Mouse (Mus musculus): ENCODE results near the gene Ttc21a.

Gene Ttc21a

DNA sequence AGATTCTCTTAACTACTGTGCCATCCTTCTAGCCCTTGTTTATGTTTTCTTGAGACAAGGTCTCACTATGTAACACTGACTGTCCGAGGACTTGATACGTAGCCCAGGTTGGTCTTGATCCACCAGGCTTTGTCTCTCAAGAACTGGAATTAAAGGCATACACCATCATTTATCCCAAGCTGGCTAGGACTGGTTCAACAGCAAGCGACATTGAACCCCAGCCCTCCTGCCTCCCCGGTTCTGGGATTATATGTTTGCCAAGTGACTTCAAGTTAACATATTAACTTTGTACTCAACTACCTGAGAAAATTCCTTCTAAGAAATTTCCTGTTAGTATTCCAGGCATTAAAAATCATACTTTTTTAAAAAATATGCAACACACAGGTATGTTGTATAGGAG is 37.9 kb downstream of the Ttc21a start:
- DNase-seq (ENCODE audit: low spot score in 2 of 2), result no peak

DNA sequence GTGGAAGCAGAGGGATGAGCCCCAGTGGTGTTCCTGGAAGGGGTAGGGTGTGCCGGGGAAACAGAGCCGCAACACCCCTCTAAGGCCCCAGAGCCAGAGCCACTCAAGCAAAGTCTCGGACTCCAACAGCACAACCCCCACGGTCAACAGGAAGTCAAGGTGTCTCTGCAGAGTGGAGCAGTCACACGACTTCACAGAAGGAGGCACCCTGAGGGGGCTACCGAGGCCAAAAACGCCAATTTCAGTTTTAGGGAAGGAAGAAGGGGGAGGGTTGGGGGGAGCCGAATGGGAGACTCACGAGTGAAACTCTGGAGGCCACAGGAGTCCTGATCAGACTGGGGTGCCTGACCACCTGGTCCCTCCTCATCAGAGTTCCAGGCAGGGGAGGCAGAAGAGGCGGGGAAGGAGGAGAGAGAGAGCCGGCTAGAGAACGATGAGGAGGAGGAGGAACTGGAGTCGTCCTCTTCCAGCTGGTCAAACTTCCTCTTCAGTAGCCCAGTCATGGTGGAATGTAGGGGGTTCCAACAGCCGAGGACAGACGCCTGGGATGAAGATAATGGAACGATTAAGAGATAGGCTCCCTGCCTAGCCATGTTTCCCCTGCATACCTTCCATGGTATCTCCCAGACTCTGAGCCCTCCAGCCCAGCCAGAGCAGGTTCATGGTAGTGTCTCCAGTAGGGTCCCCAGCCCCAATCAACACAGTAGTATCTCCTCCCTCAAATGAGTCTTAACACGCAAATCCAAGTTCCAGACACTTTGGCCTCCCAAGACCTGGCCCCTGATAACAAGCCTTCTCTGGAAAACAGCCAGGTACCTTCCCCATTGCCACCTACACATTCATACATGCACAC is 39.5 kb downstream of the Ttc21a start:
- peak in 1 of 2 experiments; percentile 65 for DNase-seq (ENCODE audit: low spot score in 2 of 2)

DNA sequence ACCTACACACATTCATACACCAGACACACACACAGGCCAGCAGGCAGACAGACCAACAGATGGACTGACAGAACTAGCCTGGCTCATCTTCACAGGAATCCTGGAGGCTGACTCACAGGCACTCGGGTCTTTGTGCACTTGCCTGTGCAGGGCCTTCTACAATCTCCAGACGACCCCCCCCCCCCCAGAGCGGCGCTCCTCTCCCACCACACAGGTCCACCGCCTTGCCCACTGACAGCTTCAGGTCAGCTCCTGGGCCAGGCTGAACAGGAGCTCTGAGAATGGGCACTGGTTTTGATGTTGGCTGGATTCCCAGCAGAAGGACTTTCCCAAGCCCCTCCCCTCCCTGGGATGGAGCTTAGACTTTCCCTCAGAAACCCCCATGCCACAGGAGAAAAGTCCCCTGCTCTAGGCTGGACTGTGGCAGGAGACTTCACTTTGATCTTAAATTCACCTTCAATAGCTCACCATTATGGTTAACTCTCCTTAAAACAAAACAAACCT is 40.2 kb downstream of the Ttc21a start:
- no peak for DNase-seq (ENCODE audit: low spot score in 2 of 2)

DNA sequence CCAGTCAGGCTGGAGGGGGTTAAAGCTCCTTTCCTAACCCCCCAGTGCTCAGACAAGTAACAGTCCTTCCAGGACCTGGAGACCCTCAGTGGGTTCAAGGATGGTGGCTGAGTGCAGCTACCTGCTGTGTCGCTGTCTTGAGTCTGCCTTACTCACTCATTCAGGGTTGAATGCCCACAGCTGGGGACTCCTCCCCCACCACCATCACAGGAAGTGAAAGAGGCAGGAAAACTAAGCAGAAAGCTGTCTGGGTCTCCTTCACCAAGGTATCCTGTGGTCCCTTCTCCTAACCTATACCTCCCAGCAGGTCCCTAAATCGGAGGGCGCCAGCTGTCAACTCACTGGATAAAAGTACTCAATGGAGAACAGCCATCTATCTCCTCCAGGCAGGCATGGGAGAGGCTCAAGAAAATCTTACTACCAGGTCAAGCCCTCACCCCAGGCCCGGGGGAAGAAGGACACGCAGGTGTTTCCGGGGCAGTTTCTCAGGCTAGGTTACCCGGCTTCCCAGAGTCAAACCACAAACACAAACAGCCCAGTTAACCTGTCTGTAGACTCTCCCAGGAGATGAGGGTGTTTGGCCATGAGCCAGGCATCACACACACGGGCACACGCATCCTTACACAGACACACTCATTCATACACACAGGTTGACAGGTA is 40.9 kb downstream of the Ttc21a start:
- DNase-seq (ENCODE audit: low spot score in 2 of 2), result peak; percentile 46 to 72

DNA sequence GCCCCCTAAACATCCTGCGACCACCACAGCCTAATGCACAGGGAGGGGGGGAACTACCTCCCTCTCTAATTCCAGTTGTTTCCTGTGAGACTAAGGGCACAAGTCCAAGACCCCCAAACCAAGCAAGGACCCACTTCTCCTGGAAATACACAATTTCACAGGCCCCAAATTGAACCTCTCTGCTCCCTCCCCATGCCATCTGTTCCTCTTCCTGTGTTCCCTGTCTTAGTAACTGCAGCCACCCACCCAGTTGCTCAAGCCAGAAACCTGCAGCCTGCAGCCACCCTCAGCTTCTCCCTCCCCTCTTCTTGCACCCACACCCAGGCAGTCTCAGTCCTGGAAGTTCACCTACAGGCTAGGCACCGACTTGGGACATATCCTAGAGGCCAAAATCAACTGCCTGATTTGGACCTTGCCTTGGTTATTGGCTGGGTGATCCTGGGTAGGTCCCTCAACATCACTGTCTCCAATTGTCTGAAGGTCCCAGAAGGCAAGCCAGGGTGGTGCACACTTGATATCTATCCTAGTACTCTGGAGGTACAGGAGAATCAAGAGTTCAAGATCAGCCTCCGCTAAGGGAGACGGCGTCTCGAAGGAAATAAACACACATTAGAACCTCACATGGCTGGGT is 41.5 kb downstream of the Ttc21a start:
- peak in 1 of 2 experiments; percentile 62 for DNase-seq (ENCODE audit: low spot score in 2 of 2)

DNA sequence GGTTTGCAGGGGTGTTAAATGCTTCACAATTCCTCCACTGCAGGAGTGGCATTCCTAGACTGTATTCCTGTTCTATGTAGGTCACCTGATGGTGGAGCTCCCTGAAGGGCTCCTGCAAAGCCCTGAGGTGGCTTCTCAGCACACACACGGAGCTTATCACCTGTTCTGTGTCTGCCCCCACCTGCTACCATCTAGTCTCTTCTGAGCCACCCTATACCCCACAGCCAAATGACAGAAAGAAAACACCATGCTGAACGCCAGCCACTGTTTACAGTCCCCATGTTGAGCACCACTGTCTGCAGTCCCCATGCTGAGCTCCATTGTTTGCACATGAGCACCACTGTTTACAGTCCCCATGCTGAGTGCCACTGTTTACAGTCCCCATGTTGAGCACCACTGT is 42.3 kb downstream of the Ttc21a start:
- DNase-seq (ENCODE audit: low spot score in 2 of 2), result no peak

DNA sequence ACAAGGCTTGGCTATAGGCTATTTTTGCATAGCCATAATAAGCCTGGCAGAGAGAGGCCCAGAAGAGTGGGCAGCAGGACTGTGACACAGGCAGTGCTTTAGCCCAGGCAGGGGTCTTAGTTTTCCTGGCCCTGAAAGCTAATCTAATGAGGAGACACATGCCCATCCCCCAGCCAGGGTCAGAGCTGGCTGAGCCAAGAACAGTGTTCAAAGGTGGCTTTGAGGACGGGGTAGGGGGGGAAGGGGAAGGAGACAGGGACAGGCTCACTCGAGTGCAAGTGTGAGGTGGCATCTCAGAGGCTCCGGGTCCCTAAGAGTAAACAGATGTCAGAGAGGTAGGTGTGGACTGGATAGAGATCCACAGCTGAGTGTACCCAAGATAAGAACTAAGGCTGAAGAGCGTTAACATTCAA is 43.4 kb downstream of the Ttc21a start:
- no peak for DNase-seq (ENCODE audit: low spot score in 2 of 2)

DNA sequence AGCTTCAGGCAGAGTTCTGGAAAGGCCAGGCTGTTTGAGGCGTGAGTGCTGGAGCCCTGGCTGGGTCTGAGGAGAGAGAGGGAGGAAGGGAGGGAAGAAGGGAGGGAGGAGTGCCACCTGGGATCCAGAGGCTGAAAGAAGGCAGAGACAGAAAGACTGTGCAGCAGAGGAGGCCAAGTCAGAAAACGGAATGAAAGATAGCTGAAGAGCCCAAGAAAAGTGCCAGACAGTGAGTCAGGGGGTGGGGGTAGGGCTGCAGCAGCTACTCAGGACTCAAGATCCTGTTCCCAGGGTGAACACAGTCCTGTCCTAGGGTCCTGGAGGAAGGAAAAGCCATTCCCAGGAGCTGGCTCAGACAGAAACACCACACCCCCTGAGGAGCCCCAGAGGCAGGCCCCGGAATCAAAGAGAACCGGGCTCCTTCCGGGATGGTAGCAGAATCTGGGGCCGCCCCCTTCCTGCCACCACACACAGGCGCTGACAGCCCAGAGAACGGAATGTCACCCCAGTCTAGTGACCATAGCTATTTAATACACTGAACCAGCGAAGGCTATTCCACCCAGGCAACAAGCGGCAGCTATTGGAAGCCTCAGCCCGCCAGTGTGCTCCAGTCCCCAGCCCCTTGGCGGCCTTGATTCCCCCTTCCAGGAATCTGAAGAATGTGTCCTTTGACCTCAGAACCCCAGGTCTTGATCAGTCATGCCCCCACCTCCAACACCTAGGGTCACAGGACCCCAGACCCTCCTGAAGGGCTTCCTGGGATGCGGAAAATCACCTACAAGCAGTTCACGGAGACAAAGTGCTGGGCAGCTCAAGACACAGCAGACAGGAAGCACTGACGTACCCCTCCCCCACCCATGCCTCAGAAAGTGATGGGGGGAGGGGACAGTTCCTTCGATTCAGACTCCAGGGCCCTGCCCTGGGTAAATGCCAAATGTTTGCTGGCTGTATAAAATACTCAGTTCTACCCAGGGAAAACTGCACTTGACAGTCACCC is 44.1 kb downstream of the Ttc21a start:
- peak; percentile 66 to 82 for DNase-seq (ENCODE audit: low spot score in 2 of 2)

DNA sequence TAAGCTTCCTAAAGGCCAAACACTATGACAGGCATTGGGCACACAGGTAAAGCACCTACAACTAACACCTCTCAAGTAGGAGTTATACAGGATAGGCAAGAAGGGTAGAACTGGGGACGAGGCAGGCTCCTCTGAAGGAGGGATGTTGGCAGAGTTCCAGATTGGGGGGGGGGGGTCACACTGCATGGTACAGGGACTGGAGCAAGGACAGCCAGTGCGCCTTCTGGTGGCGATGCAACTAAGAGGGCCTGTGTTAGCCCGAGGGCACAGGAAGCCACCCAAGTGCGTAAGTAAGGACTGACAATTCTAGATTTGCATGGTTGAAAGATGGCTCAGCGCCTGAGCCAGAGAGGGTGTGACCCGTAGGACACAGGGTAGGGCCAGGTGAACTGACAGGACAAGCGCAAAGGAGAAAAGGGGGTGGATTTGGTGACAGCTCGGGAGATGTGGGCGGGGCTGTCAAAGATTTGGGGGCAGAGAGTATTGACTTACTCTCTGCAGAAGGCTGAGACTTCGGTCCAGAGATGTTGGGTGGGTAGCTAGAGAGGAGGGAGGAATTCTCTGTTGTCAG is 44.9 kb downstream of the Ttc21a start:
- DNase-seq (ENCODE audit: low spot score in 2 of 2), result peak; percentile 69 to 80

DNA sequence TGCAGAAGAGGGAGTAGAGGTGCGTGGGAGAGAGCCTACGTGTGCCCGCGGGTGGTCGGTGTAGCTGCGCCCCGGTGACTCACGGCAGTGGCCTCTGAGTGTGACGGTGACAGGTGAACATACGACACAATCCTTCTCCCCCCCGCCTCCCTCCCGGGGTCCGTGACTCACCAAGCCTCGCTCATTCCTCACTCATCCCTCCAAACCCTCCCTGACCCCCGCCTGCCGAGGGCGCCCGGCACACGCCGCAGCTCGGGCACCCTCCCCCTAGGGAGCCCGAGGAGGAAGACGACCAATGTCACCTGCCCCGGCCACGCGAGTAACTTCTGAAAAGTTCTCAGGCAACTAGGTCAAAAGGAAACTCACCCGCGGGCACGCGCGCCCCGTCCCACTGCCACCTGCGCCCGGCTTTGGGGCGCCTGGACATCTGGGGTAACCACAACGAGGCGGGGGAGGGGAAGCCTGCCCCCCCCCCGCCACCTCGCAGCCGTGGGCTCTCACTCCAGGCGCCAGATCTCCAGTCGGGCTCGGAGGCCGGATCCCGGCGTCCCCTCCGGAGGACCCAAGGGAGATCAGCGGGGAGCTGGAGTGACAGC is 45.6 kb downstream of the Ttc21a start:
- DNase-seq (ENCODE audit: low spot score in 2 of 2), result peak; percentile 45 to 77

DNA sequence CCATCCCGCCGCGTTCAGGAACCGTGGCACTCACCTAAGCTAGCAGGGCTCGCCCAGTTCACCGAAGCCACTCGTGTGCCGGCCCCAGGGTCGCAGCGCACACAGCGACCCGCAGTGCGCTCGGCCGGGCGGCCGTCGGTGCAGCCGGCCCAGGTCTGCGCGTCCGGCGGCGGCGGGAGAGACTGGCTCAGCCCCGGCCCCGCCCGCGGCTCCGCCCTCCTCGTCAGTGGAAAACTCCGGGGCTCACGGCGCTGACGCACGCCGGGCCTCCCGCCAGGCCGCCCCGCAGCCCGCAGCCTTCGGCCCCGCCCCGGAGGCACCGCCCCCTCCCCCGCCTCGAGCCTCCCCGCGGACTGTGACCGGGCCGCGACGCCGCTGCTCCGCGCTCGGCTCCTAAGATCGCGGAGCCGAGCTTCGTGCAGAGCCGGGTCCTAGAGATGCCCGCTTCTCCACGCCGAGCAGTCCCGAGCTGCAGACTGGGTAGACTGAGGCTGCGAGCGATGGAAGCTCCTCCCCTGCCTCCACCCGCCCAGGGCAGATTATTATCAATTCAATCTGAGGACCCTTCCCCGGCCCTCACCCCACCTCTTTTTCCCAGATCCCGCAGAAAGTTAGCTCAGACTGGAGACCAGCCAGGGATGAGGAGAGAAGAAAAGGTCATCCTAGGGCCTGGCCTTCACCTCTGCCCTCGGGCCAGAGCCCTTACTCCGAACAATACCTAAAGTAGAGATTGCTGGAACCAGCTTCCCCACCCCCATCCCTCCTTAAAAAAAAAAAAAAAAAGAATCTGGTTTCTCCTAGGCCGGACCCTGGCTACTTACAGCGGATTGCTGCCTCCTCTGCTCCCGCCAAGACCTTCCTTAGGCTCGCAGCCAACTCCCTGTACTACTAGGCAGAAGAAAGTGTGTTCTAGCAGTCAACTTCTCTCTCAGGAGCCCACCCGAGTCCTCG is 46.5 kb downstream of the Ttc21a start:
- DNase-seq (ENCODE audit: low spot score in 2 of 2), result peak; percentile 78 to 87

DNA sequence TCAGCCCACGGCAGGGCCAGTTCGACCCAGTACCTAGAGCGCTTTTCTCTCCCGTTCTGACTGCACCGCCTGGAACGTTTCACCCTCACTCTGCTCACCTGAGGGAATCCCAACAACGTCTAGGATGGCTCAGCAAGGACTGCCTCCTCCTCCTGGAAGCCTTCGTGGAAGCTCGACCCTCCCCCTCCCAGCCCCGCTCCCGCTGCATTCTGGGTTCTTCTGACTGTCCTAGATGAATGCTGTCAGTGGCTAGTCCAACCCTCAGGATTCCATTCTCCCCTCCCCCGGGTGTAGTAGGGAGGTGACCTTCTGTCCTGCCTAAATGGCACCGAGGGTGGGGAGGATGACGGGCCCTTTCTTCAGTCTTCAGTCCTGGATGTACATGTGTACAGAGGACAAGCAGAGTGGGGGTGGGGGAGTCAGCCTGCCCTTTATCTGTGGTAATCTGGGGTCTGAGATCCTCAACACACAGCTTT is 47.2 kb downstream of the Ttc21a start, which contains the start of gene Csrnp1:
Gene Csrnp1, minus strand, starts transcription at position 123 of the 476 bp plus-strand sequence.
- DNase-seq (ENCODE audit: low spot score in 2 of 2), result no peak

DNA sequence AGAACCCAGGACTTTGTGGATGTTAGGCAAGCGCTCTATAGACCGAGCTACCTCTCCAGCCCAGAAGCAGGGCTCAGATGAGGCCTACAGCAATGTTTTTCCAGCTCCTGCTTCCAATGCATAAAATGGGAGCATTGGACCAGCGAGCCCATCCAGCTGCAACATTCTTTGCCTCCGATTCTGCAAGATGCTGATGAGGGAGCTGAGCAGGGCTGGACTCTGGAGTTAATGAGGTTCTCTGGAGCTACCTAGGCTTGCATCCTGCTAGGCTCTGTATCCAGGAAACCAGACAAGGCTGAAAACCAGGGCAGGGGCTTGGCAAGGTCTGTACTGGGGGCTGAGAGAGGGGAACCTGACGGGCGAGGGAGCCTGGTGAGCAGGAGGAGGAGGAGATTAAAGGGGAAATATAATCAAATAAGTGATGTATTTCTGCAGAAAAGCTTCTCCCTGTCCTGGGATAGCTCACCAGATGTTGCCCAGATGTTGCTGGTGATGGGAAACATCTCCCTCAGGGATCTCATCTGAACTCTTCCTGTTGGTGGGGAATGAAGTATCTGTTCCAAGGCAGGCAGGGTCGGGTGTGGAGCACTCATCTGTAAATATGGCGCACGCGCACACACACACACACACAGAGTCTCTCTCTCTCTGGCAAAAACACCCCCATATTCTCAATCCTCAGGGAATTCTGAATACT is 48.6 kb downstream of the Ttc21a start:
- DNase-seq (ENCODE audit: low spot score in 2 of 2), result no peak

DNA sequence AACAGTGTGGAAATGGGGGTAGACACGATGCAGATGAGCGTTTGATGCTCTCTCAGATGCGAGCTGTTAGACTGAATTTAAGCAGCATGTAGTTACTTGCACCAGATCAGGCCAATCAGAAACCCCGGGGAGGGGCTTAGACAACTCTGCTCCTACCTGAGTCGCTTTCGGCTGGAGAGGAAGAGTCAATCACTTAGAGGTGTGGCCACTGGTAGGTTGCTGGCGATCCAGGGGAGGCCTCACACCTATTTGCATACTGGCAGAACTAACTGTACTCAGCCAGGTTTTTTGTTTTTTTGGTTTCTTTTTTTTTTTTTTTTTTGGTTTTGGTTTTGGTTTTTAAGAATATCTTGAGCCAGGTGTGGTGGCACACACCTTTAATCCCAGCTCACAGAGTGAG is 50.9 kb downstream of the Ttc21a start:
- DNase-seq (ENCODE audit: low spot score in 2 of 2), result no peak

DNA sequence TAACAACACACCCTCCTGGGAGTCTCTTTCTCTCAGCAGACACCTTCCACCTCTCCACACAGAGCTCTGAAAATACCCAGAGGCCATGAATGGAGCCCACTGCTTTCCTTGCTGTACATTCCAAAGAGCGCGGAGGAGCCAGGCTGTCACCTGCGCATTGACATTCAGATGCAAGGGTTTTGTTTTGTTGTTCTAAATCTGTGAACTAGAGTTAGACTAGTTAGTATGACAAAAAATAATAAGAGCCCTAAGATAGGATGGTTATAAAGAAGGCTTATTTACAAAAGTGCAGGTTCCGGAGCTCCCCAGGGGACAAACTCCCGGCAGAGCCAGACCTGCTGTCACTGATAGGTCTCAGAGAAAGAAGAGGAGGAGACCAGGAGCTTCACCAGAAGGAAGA is 53.9 kb downstream of the Ttc21a start:
- no peak for DNase-seq (ENCODE audit: low spot score in 2 of 2)

DNA sequence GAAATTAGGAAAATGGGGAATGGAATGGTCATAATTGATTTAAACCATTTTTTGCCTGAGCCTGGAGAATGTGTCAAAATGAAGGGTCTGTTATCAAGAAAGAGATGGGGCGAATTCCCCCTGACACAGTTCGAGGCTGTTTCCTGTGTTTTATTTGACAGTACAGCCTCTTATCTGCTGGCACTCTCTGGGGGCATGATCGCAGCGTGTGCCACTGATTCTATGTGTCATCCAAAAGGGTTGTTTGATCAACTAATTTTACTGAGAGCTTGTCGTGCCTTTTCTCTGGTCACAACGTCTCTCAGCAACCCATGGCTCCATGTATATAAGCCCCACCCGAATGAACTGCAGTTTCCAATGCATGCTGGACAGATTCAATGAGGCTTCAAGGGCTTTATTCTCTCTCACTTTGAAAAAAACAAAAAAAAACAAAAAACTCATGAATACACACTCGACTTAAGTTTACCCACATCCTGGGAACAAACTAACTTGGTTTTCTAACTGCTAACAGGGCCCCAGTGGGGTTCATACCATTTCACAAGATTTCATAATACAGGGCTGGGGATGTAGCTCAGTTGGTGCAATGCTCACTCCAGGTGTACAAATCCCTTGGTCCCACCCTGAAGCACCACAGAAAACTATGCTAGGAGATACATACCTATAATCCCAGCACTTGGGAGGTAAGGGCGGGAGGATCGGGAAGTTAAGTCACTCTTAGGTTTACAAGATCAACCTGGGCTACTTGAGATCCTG is 55.9 kb downstream of the Ttc21a start:
- no peak for DNase-seq (ENCODE audit: low spot score in 2 of 2)

DNA sequence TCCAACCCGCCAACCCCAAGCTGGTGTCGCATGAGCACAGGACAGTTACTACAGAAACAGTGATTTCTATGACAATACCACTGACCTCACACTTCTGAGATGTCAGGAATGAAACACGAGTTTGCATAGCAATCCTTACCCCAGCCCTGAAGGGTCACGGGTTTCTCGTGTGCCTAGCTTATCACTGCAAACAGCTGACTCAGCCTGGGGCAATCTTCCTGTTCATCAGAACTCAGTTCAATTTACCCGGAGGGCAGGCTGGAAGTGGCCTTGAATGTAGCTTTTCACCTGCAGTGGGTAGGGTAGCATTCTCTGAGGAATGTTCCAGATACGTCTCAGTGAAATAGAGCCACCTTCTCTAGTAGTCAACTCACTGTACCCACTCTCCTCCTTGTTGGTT is 56.8 kb downstream of the Ttc21a start:
- no peak for DNase-seq (ENCODE audit: low spot score in 2 of 2)

DNA sequence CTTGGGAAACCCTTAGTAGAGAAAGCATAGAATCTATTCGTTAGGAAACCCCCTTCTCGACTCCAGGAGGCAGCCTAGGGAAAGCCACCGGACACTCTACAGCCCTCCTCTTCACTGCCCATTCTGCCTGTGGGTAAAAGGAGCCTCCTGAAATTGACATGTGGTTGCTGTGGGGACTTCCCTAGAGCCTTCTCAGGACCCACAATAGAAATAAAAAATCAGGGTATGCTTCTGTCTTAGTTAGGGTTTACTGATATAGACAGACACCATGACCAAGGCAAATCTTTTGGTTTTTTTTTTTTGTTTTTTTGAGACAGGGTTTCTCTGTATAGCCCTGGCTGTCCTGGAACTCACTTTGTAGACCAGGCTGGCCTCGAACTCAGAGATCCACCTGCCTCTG is 58.7 kb downstream of the Ttc21a start:
- DNase-seq (ENCODE audit: low spot score in 2 of 2), result no peak
